Mouse (Mus musculus) thymus, postnatal 10 days (tissue): Measurements from ENCODE around the gene Hdac7.
A peak's percentile ranks its signal among the peaks of the same experiment; 100 is the strongest.

Experiments
- DNase-seq, 2 experiments: peaks; one replicate each; pipeline ENCODE4 v3.0.0; 2021; ENCODE audit warnings: low spot score in 2 of 2

The Hdac7 gene

DNA sequence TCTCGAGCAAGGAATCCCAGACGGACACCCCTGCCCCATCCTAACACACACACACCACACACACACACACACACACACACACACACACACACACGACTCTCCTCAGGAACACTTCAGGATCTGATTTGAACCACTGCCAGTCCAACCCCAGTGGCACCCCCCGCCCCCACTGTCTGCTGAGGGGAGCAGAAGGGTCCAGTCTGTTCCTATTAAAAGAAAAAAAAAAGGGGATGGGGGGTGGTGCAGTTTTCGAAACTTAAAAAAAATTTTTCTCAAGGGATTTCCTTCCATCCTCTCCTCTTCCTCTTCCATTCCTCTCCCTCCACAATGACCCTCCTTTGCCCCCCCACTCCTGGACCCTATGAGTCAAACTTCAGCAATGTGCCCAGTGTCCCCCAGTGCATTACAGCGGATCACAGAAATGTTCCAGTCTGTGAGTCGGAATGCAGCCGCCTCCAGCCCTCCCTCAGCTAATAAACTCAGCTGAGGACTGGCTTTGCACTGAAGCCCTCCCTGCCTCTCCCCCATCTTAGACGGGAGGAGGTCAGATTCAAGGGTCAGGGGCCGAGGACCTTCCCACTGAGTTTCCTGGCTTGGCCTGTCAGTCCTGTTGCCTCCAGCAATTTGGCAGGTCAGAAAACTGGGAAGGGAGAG is 12.2 kb downstream of the Hdac7 start:
- DNase-seq: no peak

DNA sequence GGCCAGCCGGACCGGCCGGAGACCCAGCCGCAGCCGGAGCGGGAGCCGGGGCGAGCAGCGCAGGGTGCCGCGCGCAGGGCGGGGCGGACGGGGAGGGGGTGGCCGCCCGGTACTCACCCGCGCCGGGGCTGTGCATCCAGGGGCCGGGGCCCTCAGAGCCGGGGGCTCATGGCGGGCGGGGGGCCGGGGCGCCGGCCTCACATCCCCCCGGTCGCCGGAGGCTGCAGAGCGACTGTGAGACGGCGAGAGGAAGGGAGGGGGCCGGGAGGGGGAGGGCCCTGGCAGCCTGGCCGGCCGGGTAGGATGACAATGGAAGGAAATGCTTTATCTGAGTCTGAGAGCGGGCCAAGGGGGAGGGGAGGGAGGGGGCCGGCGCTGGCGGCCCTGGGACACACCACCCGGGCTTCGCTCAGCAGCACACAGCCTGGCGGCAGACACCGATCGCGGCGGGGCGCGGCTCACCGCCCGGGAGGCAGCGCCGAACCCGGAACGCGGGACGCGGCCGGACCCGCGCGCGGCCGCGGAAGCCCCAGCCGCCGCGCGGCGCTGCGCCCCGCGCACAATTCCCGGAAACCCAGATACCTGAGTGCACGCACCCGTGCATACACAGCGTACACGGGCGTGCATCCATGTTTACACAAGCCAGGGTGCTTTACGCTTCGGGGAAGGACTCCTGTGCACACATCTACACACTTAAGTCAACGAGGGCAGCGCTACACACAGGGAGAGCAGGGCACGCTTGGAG is 12.9 kb downstream of the Hdac7 start:
- peak; percentile 48 to 59 for DNase-seq

DNA sequence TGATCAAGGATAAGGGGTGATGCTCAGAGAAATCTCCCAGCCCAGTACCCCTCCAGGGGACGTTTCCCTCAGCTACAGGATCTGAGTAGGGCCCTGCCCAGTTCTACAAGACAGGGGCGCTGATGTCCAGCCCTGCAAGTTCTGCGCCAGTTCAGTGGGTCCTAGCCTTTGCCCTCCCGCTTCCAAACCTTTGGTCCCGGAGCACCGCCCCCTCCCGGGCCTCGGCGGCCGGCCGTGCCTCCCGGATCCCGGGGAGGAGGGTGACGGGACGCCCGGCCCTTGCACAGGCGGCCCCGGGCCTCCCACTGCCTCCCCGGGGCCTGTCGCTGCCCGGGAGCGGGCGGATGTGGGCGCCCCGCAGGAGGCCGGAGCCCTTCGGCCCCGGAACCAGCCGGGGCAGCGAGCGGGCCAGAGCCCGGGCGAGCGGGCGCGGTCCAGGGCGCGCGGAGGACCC is 13.5 kb downstream of the Hdac7 start:
- DNase-seq: no peak

DNA sequence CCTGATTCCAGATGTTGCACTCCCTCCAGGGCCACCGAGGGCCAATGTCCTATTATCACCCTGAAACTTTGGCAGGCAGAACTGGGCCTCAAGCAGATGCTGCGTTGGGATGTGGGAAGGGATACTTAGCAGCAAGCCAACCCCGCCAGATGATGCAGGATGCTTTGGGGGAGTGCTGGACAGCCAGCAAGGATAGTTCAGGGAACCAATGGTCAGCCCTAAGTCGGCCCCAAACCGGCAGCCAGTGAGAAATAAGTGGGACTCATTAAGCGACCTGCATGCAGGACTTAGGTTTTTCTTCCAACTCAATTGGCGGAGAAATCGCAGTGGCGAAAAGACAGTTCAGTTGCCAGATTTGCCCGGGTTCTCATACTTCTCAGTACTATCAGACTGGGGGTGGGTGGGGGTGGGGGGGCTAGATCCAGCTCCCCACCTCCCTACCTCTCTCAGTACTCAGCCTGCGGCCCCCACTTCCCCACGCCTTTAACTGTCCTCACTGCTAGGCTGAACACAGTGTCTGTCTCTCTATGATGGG is 14.0 kb downstream of the Hdac7 start:
- DNase-seq: no peak

DNA sequence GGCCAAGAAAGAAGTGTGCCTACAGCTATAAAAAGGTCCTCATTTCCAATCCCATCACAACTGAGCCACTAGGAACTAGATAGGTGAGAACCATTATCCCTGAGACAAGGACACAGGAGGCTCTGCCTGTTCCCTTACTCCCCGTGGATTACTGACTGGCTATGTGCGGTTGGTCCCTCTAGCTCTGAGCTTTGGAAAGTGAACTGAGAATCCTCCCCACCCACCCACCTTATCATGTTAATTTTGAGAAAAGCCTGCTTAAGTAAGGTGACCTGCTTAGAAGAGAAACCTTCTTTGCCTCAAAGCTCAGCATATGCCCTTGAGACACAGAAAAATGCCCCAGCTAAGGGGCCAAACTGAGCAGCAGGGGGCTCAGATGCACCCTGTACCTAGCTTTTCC is 14.9 kb downstream of the Hdac7 start:
- DNase-seq: no peak

DNA sequence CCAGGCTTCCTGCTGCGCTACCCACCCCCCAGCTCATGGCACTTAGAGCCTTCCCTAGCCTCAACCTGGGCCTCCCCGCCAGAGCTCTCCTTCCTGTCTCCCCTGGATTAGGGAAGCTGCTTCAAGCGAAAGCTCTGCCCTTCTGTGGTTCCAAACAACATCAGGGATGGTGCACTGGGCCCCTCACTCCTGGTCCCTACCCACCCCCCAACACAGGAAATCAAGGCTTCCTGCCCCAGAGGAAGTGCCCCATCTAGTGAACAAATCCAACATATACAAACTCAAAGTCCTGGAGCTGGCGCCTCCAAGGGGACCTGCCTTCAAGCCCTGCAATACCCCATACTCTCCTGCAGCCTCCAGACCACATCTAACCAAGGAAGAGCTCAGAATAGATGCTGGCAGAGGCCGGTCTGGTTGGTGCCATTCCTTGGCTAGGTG is 15.4 kb downstream of the Hdac7 start:
- peak in 1 of 2 experiments; percentile 59 for DNase-seq

DNA sequence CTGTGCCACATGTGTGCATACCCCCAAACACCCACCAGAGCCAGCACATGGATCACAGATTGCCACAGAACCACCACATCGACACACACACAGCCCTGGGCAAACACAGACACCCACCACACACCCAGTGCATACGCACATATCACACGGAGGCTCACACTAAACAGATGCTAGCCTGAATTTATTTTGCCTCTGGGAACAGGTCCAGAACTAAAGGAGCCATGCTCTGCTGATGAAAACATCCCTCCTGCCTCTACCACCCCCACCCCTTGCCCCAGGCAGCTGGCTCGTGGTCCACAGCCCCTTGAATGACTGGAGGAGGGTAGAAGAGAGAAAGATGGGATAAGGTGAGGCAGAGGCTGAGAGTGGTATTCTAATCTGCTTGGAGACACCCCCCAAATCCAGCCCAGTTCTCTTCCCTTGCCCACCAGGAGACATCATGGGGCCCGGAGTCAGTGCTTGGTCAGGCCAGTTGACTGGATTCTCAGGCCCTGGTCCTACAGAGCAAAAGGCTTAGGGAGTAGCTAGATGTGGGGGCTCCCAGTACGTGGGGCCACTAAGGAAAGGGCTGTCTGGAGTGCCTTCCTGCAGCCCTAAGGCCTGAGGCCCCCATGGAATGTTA is 16.0 kb downstream of the Hdac7 start:
- DNase-seq: no peak

DNA sequence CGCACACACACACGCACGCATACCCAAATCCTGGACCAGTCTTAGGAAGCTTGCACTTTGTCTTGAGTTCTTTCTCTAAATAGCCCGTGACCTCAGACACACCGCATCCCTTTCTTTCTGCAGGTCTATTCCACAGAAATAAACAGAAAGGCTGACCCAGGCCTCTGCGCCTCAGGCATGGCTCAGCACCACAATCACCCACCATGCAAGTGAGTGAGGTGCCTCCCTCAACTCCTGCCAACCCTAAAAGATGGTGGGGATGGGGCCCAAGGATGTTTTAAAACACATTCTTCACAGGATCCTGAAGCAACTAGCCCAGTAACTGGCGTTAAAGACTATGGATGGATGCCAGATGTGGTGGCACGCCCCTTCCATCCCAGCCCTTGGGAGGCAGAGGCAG is 16.9 kb downstream of the Hdac7 start:
- DNase-seq: no peak

DNA sequence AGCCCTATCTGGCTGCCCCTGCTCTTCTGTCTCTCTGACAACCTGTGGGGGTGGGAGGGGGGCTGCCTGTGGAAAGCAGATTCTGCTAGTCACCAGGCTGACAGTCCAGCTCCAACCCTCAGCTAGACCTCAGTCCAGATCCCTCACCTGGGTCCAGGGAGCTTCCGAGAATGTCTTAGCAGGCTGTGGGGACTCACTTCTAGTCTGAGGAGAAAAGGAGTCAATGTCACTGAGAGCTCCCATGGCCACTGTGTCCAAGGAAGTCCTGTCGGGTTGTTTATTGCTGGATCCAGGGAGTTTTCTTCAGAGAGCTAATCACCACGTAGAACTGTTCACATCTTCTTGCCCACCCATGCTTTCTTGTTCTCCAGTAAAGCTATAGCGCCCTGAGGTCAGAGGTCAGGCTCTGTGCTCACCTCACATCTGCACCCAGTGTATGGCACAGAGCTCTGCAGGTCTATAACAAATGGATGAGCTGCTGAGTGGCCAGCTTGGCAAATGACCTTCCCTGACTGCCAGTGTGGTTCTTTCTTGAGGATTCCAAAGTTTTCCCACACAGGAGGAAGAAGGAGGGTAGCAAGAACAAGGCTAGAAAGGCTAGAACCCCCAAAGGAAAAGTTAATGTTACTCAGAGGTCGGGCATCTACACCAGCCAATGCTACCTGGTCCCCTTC is 17.6 kb downstream of the Hdac7 start:
- DNase-seq: no peak

DNA sequence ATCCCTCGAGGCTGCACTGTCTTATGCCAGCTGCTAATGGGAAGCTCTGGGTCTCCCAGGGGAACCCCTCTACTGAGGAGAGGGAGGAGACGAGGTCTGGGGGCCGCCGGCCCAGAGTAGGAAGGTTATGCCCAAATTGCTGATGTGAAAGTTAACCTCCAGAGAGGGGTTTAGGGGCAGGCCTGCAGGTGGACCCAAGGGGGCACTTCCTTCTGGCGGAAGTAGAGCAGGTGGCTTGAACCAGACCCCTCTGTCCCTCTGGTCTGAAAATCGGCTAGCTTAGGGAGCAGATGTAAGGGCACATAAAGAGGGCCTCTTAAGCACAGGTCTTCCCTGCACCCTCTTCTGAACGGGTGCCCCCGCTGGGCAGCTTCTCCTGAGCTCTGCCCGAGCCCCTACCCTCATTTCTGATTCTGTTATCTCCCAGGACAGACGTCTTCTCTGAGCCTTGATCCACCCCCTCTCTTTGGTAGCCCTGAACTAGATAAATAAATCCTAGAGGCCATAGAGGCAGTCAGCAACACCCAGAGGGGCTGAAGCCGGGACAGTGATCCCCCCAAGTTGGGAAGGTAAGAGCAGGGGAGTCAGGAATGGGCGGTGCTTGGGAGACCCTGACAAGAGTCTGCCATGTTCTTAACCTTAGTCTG is 18.2 kb downstream of the Hdac7 start:
- DNase-seq: no peak

DNA sequence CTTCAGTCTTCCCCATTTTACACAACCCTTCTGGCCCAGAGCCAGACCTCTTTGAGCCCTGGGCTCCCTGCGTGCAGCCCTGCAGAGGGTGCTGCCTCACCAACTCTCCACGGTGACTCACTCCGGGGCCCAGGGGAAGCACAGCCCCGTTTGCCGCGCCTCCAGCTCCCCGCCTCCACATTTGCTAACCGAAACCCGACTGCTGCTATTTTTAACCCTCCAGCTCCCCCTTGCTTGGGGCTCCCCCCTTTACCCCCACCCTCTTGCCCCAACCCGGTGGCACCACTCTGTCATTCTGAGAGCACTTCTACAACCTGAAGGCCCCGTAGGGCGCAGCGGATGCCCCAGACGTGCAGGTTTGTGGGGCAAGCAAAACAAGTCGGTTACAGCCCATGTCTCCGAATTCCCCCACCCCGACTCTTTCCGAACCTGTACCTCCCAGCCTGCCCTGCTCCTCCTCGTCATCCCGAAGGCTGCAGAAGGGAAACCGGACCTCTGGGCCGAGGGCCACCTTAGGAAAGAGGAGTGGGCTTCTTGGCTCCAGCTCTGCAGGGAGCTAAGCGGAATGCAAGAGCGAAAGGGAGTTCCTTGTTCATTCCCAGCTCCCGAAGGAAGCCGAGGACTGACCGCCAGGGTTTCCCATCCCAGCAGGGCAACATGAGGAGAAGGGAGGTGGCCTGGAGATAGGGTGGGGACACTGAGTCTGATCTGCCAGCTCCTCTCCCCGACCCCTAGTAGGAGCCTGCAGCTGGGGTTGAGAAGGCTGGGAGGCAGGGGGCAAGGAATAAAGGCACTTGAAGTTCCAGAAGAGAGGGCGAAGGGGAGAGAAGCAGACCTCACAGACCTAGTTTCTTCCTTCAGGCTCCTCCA is 19.0 kb downstream of the Hdac7 start:
- peak; percentile 92 to 95 for DNase-seq

DNA sequence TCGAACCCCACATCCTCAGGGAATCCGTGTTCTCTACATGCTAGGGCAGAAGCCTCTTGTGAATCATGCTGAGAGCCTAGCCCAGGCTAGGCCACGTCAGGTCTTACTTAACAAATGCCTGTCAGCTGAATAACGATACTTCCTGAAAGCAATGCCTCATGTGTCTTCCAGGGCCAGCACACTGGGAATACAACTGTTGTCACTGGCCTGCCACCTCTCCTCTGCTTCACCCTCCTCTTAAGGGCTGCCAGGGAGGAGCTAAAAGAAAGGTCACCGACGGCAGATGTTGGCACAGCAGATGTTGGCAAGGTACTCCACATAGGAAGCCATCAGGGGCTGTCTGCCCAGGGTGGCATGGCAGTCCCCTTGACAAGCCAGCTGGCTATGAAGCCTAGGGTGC is 20.3 kb downstream of the Hdac7 start:
- no peak for DNase-seq

DNA sequence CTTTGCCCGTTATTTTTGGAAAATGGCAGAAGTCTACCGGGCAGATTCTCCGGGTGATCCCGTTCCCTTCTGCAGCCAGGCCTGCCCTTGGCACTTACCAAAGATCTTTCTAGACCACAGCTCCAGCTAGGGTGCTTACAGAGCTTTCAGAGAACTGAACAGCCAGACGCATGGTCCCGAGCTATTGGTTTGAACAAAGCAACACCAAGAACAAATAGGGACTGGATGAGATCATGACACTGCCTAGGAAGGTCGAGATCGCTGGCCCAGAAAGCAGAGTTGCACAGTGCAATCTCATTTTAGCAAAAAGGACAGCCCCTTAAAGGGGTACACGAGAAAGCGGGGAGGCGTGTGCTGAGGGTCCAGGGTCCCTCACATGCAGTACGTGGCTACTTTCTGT is 20.8 kb downstream of the Hdac7 start:
- no peak for DNase-seq

DNA sequence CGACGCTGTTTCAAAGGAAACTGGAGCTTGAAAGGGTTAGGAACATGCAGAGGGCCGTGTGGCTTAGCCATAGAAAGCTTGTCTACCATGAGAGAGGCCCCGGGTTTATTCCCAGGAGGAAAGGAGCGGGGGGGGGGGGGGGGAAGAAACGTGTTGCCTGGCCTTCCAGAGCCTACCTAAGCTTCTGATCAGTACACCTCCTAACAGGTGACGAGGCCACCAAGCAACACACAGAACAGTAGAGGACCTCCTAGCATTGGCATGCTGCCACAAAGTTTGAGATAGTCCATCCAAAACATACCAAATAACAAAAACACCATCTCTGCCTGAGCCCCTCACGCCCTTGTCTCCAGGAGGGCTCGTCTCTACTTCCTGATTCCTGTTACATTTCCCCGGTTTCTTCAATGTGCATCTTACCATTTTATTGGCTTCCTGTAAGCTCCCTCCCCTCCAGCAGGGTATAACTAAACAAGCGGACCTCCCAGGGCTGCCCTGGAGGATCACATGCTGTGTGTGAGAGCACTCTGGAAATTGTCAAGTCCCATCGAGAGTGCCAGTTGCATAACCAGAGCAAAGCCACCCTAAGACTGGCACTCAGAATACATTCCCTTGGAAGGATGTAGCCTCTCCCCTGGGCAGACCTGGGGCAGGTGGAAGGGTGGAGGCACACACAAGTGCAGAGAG is 21.6 kb downstream of the Hdac7 start:
- DNase-seq: no peak

DNA sequence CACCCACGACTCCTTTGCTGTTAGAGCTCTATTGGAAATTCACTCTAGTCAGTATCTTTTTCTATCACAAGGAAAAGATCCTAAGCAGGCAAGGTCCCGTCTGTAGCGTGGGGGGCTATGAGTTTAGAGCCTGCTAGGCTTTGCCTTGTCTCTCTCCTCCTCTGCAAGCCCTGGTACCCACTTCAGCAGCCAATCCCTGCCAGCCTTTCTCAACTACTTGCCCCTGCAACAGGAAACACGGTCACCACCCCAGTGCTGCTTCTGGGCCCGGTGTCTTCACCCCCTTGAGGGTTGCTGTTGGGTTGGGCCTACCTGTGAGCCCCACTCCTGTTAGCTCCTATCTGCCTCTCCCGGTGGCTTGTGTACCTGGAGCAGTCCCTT is 22.3 kb downstream of the Hdac7 start:
- peak; percentile 65 to 67 for DNase-seq

DNA sequence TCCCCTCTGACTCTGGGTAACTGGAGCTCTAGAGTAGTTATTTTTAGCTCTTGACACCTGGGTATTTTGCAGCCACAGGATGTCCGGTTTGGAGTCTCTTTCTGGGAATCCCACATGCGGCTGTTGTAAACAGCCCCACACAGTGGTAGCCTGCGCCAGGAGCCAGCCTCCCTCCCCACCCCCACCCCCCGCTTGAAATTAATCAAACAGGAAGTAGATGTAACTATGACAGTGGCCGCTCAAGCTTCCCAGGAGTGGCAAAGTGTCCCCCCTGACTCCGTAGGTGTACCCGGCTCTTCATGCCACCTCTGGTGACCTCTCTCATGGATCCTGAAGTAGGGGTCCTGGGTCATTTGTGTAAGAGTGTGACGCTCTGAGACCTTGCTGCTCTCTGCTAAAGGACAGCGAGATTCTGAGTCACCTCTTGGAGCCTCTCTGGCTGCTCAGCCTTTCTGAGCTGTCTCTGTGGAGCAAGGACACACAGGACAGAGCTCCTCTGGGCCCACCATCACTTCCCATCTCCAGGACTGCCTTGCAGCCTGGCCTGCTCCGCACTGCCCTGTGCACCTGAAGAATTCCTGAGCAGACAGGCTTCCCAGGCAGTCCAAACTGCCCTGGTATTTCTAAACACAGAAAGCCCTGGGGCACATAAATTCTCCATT is 22.9 kb downstream of the Hdac7 start:
- DNase-seq: no peak

DNA sequence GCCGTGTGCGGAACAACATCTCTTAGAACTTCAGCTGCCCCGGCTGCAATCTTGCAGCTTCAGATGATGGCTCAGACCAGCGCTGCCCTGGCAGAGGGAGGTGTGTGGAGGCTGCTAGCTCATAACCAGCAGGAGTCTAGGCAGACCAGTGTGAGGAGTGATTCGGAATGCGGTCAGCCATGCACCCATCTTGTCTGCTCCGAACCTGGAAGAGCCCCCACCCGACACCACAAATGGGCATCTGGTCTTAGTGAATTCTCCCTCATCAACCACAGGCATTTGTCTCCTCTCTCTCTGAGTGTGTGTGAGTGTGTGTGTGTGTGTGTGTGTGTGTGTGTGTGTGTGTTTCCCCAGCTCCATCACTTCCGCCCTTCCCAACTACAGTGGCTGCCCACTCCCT is 24.4 kb downstream of the Hdac7 start:
- no peak for DNase-seq

DNA sequence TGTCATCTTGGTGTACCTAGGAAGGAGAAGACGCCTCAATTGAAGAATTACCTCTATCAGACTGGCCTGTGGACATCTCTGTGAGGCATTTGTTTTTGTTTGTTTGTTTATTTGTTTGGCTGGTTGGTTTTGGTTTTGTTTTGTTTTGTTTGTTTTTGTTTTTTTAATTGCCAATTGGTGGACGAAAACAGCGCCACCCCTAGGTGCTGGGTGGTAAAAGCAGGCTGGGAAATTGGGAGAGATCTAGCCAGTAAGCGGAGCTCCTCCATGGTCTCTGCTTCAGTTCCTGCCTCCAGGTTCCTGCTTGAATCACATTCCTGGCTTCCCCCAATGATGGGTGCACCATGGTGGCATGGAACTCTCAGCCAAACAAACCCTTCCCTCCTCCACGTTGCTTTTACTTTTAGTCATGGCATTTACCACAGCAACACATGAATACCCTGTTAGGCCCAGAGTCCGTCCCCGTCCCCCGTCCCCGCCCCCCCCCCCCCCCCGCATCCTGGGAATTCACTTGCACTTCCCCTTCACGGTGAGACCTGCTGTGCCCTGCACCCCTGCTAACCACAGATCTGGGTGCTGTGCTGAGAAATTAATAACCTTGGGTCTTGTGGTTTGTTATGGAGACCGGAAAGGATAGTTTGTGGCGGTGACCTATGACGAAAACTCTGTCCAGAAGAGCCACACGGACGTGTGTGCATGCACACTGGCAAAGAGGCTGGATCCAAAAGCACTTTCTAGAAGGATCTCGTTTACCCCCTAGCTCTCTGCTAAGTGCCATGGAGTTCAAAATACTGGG is 27.9 kb downstream of the Hdac7 start:
- no peak for DNase-seq

DNA sequence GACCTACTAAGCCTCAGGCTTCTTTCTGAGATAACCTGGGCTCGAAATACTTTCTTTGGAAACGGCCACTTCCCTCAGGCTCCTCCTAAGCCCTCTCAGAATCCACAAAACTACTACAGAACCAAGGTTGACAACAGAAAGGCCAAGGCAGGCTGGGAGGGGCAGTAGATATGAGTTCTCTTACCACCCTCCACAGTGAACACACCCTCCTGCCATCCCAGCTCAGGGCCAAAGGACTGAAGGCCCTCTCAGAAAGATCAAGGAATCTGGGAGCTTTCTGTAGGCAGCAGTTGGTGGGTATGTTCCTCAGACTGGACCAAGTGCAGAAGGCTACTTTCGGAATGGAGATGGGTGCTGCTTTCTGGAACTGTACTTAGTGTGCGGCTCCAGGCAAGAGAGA is 29.0 kb downstream of the Hdac7 start:
- DNase-seq: no peak
